Mouse (Mus musculus): ENCODE data around the gene Smim14.
"Not testable (repeated sequence)": the region's sequence is repeated elsewhere in the genome, so short reads cannot be mapped to it uniquely, and the experiment has no call there.

Gene Smim14

DNA sequence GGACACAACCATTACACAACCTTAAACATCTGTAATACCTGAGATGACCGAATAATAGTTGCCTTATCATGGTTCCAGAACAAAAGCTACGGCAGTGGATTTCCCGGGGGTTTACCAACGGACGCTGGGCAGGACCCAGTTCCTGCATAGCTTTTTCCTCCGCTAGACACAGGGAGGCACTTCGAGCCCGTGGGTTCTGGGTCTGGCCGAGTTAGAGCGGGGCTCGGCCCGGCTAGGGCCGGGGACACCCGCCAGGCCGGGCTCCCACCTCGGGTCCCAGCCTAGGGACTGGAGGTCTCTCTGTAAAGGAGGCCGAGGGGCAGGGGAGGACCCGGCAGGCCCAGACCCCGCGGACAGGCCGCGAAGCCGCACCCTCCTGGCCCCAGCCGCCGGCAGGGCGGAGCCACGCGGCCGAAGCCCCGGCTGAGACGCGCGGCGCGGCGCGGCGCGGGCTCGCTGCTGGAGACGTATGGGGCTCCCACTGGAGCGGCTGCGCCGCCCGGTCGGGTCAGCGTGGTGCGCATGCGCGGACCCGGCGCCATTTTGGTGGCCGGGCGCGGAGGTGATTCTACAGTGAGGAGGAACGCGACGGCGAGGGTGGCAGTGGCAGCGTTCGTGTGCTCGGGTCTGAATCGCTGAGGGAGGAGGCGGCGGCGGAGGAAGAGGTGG lies at the start of gene Smim14, which contains the start of gene Ube2k:
Gene Smim14, minus strand, starts transcription at position 434 of the 669 bp plus-strand sequence.
Gene Ube2k, plus strand, starts transcription at position 483 of the 669 bp plus-strand sequence.
- in situ Hi-C loops (cut with MseI, MboI): no loop called here

DNA sequence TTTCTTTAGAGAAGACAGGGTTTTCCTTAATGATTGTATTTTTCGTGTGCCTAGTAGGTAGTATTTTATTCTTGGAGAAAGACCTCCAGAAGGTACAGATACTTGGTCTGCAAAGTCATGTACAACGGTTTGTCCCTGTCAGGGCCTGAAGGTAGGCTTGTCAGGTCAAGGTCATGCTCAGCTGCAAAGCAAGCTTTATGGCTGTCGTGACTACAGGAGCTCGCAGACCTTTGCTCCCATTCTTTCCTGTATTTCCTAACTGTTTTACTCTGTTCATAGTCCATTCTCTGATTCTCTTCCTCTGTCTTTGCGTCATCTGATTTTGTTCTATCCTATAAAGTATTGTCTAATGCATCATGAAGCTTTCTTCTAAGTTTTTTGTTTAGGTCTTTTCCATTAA lies 49.3 kb upstream of the Smim14 start:
- in situ Hi-C loops (cut with MseI, MboI): no loop called here

DNA sequence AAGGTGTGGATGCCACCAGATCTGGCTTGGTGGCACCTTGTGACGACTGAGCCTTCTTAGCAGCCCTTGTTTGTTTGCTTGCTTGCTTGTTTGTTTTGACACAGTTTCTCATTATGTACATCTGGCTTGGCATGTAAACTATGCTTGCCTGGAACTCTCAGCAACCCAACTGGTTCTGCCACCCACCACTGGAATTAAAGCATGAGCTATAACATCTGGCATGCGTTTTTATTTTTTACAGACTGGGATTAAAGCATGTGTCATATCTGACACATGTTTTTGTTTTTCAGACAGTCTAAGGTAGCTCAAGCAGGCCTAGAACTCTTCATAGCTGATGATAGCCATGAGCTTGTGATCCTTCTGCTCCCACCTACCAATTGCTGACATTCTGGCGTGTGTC lies 41.6 kb upstream of the Smim14 start:
- in situ Hi-C loops (cut with MseI, MboI): no loop called here

DNA sequence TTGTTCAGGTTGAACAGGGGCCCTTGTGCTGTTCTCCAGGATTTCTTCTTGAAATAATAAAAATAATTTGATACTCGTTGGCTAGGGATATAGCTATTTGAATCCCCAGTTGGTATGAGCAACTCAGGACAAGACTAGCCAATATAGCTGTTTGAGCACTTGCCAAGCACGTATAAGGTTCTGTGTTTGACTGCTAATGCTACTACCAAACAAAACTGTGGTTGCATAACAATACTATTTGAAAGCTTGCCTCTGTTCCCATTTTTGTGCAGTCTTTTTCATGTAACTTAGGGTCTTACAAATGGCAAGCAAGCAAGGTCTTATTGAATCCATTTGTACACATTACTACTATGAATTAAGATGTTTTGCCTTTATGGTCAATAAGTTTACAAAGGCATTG lies 38.9 kb upstream of the Smim14 start:
- in situ Hi-C loops (cut with MseI, MboI): no loop called here

DNA sequence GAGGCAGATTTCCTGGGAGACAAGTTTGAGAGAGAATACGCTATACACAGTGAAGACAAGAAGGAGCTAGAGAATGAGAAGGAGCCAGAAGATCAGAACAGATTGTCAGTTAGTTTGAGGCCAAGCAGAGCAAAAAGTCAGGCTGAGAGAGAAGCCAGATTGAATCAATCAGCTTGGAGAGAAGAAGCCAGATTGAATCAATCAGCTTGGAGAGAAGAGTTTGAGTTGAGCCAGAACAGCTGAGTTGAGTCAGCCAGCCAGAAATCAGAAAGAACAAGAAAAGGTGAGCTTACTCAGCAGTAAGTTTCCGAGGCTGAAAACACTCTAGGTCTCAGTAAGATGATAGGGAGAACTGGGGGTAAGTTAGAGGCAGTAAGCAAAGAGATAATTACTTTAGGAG lies 37.9 kb upstream of the Smim14 start:
- in situ Hi-C loops (cut with MseI, MboI): no loop called here

DNA sequence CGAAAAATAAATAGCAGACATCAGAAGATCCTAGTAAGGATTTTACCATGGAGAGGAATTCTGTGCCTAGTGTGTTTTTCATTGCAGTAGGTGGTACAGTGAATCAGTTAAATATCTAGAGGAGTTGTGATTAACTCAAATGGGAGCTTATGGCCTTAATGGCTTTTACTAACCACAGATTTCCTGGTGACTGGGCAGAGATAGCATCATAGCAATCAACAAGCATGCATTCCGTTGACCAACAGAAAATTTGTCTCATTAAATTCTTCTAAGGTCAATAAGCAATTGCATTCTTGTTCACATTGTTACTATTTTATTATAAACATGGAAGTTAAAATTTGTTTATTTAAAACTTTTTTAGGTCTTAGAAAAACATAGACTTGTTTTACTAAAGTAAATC lies 28.5 kb upstream of the Smim14 start:
- in situ Hi-C loops (cut with MseI, MboI): no loop called here

DNA sequence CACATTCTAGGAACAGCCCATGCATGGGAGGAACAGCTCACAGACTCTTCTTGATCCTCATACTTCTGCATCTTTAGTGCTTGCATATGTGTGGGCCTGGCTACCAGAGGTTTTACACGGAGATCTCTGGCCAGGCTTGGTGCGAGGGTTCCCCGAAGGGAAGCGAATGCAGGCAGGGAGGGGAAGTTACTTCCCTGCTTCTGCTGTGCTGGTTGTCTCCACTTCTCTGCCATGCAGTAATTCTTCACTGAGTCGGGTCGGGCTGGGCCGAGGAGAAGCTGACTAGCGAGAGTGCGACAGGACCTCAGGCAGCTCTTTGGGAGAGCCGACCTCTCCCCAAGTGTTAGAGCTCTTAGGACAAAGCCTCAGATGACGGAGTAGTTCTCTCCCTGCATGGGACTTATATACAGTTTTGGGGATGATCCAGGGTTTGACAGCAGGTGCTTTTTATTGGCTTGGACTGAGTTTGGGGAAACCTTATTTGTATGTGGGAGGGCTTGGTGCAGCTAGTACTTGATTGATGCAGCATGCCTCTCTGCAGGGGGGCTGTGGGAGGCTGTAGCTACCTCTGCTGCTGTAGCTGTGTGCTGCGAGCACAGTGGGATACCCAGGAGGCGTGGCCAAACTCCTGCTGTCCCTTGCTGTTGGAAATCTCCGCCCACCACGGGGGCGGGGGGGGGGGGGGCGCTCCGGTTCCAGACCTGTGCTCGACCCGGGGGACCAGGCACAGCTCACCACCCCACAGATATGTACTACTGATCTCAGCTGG lies 24.3 kb upstream of the Smim14 start:
- in situ Hi-C loops (cut with MseI, MboI): no loop called here

DNA sequence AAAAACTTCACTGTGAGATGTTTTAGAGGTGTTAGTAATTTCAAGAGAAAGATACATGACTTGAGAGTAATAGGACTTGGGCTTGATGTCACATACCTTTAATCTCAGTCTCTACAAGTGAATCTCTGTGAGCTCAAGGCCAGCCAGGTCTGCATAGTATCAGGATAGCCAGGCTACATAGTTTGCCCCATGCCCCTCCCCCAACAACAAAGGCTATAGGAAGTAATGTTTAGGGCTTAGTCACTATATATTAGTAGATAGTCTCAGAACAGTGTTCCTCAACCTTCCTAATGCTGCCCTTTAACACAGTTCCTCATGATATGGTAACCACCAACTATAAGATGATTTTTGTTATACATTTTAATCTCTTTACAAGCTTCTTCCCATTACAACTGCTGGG lies 20.1 kb upstream of the Smim14 start:
- in situ Hi-C loops (cut with MseI, MboI): no loop called here

DNA sequence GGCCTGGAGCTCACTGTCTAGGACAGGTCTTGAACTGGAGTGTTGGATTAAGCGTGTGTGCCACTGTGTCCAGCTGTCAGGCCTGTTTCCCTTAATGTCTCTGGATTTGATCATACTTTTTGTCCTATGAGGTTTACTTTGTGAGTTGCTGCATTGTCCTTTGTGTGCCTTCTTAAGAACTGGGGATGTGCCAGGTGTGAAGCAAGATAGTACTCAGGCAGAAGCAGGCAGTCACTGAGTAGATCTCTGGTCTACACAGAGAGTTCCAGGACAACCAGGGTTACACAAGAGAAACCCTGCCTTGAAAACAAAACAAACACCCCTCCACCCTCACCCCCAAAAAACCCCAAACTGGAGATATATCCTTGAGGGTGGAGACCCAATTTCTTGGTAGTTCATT lies 12.7 kb upstream of the Smim14 start:
- in situ Hi-C loops (cut with MseI, MboI): no loop called here

DNA sequence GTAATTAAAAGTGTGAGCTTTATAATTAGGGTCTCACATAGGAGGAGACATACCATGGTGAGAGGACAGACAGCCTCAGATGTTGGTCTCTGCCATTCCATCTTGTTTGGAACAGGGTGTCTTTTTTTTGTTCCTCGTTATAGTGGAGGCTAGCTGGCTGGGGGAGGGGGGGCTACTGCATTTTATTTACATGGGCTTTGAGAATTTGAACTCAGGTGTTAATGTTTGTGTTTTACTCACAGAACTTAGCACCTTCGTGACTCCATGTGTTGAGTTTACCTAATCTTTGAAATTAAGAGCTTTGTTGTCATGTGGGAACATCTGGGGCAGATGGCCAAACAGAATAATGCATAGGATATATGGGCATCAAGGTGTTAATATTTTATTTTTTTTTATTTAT lies 7.6 kb upstream of the Smim14 start:
- in situ Hi-C loops (cut with MseI, MboI): no loop called here

DNA sequence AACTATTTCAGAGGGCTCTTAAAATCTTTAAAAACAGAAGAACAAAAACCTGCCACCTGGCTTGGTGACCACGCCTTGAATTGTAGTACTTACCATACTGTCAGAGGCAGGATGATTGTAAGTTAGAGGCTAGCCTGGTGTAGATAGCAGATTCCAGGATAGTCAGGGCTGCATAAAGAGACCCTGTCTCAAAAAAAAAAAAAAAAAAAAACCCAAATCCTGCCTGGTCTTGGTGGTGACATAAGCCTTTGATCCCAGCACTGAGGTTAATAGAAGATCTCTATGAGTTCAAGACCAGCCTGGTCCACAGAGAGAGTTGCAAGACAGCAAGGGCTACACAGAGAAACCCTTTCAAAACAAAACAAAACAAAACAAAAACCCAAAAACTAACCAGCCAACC lies 6.5 kb upstream of the Smim14 start:
- in situ Hi-C loops (cut with MseI, MboI): no loop called here

DNA sequence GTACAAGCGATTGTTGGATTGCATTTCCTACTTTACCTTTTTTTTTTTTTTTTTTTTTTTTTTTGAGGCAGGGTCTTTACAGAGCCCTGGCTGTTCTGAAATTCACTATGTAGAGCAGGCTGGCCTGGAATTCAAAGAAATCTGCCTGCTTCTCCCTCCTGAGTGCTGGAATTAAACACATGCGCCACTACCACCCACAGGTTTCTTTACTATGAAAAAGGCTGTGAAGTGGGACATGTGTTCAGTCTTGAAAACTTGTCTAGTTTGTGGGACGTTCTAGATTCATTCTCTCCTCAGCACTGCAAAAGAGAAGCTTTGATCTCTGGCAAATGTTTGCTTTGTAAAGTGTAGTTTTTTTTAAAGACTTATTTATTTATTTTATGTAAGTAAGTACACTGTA lies 4.9 kb upstream of the Smim14 start:
- in situ Hi-C loops (cut with MseI, MboI): no loop called here

DNA sequence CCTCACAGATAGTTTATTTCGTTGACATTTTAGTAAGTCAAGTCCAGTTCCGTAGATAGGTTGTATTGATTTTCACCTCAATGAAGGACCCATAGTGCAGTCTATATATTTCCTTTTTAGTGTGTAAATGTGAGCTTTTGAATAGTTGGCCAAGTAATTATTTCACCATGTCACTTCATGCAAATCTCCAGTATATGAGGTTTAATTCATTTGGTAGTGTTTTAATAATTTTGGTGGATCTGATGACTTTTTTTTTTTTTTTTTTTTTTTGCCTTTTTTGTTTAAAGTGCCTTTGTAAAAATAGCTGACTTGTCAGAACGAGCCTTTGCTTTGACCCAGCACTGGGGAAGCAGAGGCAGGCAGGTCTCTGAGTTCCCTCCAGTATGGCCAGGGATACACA lies 2.8 kb upstream of the Smim14 start:
- in situ Hi-C loops (cut with MseI, MboI): no loop called here

DNA sequence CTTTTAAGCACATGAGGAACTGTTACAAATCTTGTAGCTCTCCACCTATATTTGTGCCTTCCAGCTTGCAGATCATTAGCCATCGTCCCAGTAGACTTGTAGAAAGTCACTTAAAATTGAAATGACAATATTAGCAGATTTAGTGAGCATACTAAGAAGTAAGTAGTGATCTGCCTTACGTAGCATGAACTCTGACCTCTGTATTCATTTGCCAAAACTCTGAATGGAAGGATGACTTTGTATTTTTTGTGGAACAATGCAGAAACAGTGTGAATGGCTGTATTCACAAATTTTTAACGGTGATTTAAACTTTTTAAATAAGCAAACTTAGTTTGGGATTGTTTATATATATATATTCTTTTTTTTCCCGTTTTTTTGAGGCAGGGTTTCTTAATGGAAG lies 1.8 kb upstream of the Smim14 start:
- in situ Hi-C loops (cut with MseI, MboI): no loop called here

DNA sequence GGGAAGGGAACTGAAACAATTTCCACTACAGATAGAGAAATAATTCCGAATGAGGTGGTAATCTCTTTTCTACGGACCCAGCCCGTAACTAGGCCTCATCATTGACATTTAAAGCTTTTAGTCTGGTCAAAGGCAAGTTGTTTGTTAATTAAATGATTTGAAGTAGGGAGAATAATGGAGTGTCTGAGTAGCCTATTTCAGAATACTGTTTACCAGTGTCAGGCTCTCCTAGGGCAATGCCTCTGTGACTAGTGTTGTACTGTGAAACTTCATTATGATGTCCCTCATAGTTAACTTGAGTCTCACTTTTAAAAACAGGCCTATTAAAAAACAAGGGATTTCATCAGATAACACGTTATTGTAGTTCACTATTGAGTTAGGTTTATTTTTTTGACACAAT lies 1.1 kb upstream of the Smim14 start:
- in situ Hi-C loops (cut with MseI, MboI): no loop called here

DNA sequence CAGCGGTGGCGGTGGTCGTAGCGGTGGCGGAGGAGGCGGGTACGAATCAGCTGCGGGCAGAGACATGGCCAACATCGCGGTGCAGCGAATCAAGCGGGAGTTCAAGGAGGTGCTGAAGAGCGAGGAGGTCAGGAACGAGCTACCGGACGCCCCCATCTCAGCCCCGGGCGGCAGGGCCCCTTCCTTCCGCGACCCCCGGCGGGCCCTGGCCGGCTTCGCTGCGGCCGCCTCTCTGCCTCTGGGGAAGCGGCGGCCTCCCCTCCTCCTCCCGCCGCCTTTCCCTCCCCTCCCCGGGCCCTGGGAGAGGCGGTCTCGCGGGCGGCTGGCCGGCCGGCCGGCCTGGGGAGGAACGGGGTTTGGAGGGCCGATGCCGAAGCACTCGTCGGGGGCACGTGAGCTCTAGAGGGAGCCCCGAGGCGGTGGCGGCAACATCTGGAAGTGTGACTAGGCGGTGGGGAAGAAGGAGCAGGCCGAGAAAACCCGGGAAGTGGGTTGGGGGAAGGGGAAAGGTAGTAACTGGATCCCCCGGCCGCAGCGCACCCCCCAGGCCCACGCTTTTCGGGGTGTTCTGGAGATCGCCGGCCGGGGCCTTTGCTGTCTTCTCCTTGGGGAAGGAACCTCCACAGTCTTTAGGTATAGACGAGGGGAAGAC lies 562 bp upstream of the Smim14 start:
- in situ Hi-C loops (cut with MseI, MboI): no loop called here

DNA sequence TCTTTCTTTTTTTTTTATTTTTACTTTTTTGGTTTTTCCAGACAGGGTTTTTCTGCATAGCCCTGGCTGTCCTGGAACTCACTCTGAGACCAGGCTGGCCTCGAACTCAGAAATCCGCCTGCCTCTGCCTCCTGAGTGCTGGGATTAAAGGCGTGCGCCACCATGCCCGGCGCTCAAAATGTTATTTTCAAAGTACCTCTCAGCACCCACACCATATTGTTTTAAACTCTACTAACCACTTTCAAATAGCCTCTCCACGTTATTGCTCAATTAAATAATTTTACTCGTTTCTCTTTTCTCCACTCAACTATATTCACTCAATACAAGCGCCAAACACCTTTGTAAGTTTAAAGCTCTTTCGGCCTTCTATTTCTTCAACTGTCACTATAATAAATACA lies 917 bp downstream of the Smim14 start:
- in situ Hi-C loops (cut with MseI, MboI): not testable (repeated sequence)

DNA sequence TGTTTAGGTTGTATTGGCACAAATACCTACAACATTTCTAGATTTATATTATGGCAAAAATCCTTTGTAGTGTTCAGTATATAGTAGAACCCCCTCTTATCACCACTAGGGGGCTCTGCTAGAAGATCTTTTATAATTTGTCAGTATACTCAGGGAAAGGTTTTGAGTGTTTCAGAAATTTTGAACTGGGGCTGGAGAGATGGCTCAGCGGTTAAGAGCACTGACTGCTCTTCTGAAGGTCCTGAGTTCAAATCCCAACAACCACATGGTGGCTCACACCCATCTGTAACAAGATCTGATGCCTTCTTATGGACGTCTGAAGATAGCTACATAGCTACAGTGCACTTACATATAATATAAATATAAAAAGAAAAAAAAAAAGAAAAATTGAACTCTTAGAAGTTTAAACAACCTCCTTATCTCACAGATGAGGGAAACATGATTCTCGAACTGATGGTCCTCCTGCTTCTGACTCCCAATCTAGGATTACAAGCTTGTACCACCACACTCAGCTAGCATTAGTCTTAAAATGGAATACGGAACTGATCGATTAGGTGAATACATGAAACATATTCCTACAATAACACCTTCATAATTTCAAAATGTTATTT lies 1.4 kb downstream of the Smim14 start:
- in situ Hi-C loops (cut with MseI, MboI): no loop called here

DNA sequence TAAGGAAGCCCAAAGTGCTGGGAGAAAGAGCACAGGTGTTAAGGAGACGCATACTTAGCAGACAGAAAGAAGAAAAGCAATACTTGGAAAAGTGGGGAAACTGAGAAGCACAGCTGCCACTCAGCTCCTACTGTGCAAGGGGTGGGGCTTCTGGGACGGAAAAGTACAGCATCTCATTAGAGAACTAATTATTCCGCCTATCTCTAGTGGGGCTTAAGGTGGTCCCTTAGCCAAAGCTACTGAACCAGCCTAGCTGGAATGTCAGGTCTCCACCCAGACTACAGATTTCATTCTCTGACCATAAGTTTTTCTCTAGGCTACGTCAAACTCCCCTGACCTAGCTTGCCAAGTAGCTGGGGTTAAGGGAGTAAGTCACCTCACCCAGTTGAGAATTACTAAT lies 2.5 kb downstream of the Smim14 start:
- in situ Hi-C loops (cut with MseI, MboI): no loop called here

DNA sequence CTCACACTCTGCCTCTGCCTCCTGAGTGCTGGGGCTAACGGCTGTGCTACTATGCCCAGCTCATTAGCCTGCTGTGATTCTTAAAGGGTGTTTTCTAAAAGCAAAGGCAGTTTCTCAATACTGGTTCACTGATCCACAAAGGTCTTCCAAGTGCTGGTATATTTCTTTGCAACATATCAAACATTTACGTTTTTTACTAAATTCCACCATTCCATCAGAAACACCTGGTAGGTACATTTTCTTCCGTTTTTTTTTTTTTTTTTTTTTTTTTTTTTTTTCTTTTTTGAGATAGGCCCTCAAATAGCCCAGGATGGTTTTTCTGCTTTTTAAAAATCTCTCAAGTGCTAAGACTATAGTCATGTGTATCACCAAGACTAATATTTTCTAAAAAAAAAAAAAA lies 5.7 kb downstream of the Smim14 start:
- in situ Hi-C loops (cut with MseI, MboI): no loop called here

DNA sequence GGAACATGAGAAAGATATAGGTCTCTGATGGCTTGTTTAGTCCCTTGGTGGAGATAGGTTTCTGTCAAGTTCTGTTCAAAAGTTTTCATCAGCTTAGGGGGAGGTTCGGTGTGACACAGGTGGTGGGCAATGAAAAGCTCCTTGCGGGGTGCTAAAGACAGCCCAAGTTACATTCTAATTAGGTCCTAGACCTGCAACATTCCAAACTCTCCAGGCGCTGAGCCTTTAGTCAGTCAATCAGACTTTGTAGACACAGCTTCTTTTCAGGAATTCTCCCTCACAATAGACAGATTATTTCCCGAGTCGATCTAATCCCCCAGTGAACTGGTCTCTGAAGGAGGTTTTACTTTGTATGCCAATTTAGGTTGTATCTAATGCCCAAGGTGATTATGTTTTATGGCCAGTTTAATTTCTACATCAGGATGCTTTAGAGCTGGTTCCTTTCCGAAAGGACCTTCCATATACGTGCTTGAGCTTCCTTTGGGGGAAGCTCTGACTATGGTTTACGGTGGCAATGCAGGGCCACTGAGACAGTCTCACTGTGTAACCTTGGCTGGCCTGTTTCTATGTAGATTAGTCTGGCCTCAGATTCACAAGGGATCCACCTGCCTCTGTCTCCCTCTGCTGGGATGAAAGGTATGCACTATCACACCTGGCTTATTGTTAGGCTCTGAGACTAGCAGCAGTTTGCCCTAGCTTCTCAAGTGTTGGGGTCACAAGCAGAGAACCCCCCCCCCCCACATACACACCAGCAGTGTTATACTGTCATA lies 11.1 kb downstream of the Smim14 start:
- in situ Hi-C loops (cut with MseI, MboI): loop anchor here in 1 of 2 experiments (10.0 kb wide), 1 partner anchor 121 kb away; no protein-coding TSS in a partner anchor

DNA sequence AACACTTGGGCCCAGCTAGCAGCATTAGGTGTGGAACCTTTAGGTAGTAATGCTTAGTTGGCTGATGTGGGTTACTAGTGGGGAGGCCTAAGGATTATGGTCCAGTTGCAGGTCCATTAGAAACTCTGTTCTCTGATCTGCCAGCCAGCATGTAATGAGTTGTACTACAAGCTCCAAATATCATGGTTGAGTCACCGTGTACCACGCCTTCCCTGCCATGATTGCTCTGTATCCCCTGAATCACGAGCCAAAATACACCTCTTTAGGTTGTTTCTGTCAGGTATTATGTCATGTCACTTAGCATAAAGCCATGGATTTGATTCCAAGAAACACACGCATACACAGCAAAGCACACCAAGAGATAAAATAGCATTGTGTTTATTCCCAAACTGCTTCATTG lies 12.2 kb downstream of the Smim14 start:
- in situ Hi-C loops (cut with MseI, MboI): loop anchor here in 1 of 2 experiments (10.0 kb wide), 1 partner anchor 120 kb away; no protein-coding TSS in a partner anchor
